Mouse (Mus musculus) forebrain, embryonic 10.5 days (tissue): Measurements from ENCODE around the gene Atp12a. TPM values are rescaled to one million over a fixed set of nuclear protein-coding genes. Genes with fewer than 3 reads are reported as not detected.

Experiments used
- DNase-seq: peaks from one replicate; pipeline ENCODE4 v3.0.0-alpha.2; 2017; ENCODE audit warnings: low spot score; ENCODE audit errors: extremely low spot score
- H3K27ac ChIP-seq: fragments of 300-500 bp; sonication (generic); 2 replicates; pipeline ENCODE4 v1.5.1; 2016; ENCODE audit warnings: mild to moderate bottlenecking
- H3K27me3 ChIP-seq: fragments of 300-500 bp; sonication (generic); 2 replicates; pipeline ENCODE4 v1.6.1; 2016; ENCODE audit warnings: mild to moderate bottlenecking; ENCODE audit not compliant: poor library complexity, severe bottlenecking
- H3K36me3 ChIP-seq: fragments of 300-500 bp; sonication (generic); replicated peaks from 2 replicates; pipeline ENCODE4 v1.6.1; 2016; ENCODE audit warnings: mild to moderate bottlenecking, moderate library complexity
- H3K4me1 ChIP-seq: fragments of 300-500 bp; sonication (generic); 2 replicates; pipeline ENCODE4 v1.6.1; 2016
- H3K4me3 ChIP-seq: fragments of 300-500 bp; sonication (generic); 2 replicates; pipeline ENCODE4 v1.5.1; 2016; ENCODE audit warnings: mild to moderate bottlenecking, moderate library complexity
- H3K9me3 ChIP-seq: fragments of 300-500 bp; sonication (generic); 2 replicates; pipeline ENCODE4 v1.6.1; 2016; ENCODE audit warnings: mild to moderate bottlenecking, moderate library complexity
- WGBS: fragments of 180-500 bp; shearing (Covaris S2); methylation state at CpG from one replicate; pipeline ENCODE4 v1.1.7; 2016; 5-methylcytosine and 5-hydroxymethylcytosine counted together
- polyA plus RNA-seq: library from polyadenylated mRNA; unstranded; fragments of >200 nt; fragmentation: Nextera tagmentation; extraction: Ambion mirVana; gene quantifications from 2 replicates; pipeline ENCODE4 v1.2.1, GENCODE M21; 2016

The Atp12a gene
- polyA plus RNA-seq, 1 experiment from 2014 or later, result not detected

DNA sequence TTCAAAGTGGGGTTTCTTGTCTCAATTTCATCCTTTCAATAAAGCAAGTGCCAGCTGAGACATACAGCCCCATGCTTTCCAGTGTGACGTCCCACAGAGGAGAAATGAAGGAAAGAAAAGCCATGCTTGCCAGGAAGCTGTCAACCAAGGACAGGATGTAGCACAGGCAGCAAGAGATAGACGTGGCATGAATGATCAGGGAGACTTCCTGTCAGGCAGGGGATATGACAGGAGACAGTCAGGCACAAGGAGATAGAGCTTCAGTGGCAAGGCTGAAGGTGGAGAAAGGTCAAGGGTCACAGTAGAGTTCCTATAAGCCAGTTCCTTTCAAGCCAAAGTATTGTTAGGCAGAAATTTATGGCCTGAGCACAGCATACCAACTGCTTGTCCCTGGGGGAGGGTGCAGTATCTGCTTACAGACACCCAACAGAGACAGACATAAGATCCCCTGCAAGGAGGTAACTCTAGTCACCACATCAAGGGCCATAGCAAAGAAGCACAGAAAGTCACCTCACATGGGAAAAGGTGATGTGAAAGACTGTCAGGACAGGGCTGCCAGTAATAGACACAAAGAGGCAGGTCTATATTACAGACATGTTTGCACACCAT, 28.9 kb downstream of the Atp12a start:
- DNase-seq, result no peak
- Histone ChIP-seq H3K27me3 (no peaks in the 10 kb centered on the region), H3K27ac (0 out of 2 replicates have a peak overlapping the region, but pooled peaks have one; percentile 20), H3K9me3 (no peaks in the 10 kb centered on the region), H3K4me1 (peaks cover 12% of the 10 kb centered on the region), H3K4me3 (no peak overlapping the region), H3K36me3 (no peaks in the 10 kb centered on the region)
- 54% methylated on average over 2 of the region's 2 CpGs for WGBS

GRCm38 (mm10) chr14:56398001-56398400, 33.1 kb downstream of the Atp12a start:
- no peak for DNase-seq
- Histone ChIP-seq H3K36me3 (no peaks in the 10 kb centered on the region), H3K4me3 (no peak overlapping the region), H3K27me3 (no peaks in the 10 kb centered on the region), H3K4me1 (peaks cover 12% of the 10 kb centered on the region), H3K27ac (no peak overlapping the region), H3K9me3 (no peaks in the 10 kb centered on the region; the same call in 1 of the 2 replicates)

GRCm38 (mm10) chr14:56402311-56403071, 37.6 kb downstream of the Atp12a start, which contains the start of gene Rnf17:
TSS of gene Rnf17 (plus strand) at chr14:56402581.
- H3K36me3 ChIP-seq, result no peaks in the 10 kb centered on the region
- H3K27me3 ChIP-seq, result no peaks in the 10 kb centered on the region
- WGBS, result 66% methylated on average over 34 of the region's 34 CpGs
- DNase-seq, result no peak
- H3K27ac ChIP-seq, result no peak within 1 kb of the TSS
- no peaks in the 10 kb centered on the region; the same call in 1 of the 2 replicates for H3K9me3 ChIP-seq
- 0 out of 2 replicates have a peak, but pooled peaks cover 3% of the 10 kb centered on the region for H3K4me1 ChIP-seq
- H3K4me3 ChIP-seq, result peak within 1 kb of the TSS; percentile 30

DNA sequence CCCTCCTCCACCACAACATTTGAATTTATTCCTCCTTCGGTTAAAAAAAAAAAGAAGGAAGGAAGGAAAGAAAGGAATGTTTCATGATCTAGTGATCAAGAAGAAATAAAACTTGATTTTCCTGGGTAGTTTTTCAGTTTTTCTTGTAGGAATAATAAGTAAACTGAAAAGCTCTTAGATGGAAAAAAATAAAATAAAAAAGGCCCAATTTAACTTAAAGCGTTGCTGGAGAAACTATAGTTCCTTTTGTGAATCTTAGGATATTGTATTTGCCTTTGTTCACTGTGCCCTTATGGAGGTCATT, 38.2 kb downstream of the Atp12a start:
- Histone ChIP-seq H3K4me3 (no peak overlapping the region), H3K27me3 (no peaks in the 10 kb centered on the region), H3K9me3 (no peaks in the 10 kb centered on the region; the same call in 1 of the 2 replicates), H3K36me3 (no peaks in the 10 kb centered on the region), H3K27ac (no peak overlapping the region), H3K4me1 (0 out of 2 replicates have a peak, but pooled peaks cover 3% of the 10 kb centered on the region)
- WGBS, result 95% methylated on average over 2 of the region's 2 CpGs
- DNase-seq, result no peak

Other genes starting within 250 kb of the Atp12a start
- gene Gzme, start 244.4 kb upstream of the Atp12a start, polyA plus RNA-seq, result not detected in 2 replicates
- gene Gzmd, start 232.5 kb upstream of the Atp12a start, polyA plus RNA-seq, result not detected in 2 replicates
- not detected in 2 replicates for gene Gzmg, start 205.5 kb upstream of the Atp12a start, polyA plus RNA-seq
- not detected in 2 replicates for gene Gzmn, start 190.5 kb upstream of the Atp12a start, polyA plus RNA-seq
- gene Gzmf, start 153.7 kb upstream of the Atp12a start, polyA plus RNA-seq, result not detected in 2 replicates
- 0.36 TPM in 1 of 2 replicates, not detected in the other for gene Gzmc, start 130.4 kb upstream of the Atp12a start, polyA plus RNA-seq
- gene Gzmb, start 102.8 kb upstream of the Atp12a start, polyA plus RNA-seq, result not detected in 2 replicates
- 1.8 and 2.1 TPM in 2 replicates for gene Rnf17, start 37.5 kb downstream of the Atp12a start, polyA plus RNA-seq
- gene Cenpj, start 210.4 kb downstream of the Atp12a start, polyA plus RNA-seq, result 23.6 and 24.9 TPM in 2 replicates
- 0.95 and 1.6 TPM in 2 replicates for gene Parp4, start 210.6 kb downstream of the Atp12a start, polyA plus RNA-seq